8 mouse cellular contexts compared by ENCODE assay signal in the genomic region with DNA sequence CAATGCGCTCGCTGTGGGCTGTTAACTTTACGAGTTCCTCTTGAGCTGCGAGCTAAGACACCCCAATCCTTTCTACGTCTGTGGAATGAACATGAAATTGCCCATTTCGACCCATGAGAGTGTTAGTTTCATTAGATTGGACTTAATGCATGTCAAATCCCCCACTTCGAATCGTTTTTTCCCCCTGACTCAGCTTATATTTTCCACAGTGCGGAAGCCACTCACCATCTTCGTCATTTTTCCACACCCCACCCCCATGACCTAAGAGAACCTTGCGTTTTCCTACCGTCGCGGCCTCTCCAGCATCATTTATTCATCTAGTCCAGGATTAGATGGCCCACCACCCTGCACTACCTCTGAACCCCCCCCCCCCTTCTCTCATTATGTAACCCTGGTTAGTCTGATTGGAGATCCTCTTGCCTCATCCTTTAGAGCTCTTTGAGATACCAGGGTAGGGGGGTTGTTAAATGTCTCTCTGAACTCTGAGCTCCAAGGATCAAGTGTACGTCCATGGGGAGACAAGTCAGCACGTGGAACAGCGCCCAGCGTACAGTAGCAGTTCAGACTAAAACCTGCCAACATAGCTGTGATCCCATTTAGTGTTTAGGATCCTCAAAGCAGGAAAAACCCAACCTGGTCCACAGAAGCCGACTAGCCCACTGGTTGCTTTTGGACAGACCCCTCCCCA. TPM values are rescaled to one million over a fixed set of nuclear protein-coding genes. Genes with fewer than 3 reads are reported as not detected.
DNase-seq lines count a peak whose midpoint lies in the region; ATAC-seq and TF ChIP-seq lines count a peak whose summit lies in the region.

No protein-coding gene starts in this region.

- H3K27me3 ChIP-seq in lung, embryonic 14.5 days (ENCODE audit: insufficient read depth, low read length), result no peaks in the 10 kb centered on the region
- no peaks in the 10 kb centered on the region for H3K27me3 ChIP-seq in stomach, embryonic 15.5 days (replicated peaks)

- intact Hi-C loops in heart, postnatal 14 days (cut with DNase I), result loop anchor here (10.0 kb wide), 1 partner anchor 47 kb away; no protein-coding TSS in a partner anchor

- H3K9me3 ChIP-seq in lung, embryonic 14.5 days (ENCODE audit: low read depth, low read length), result no peaks in the 10 kb centered on the region
- H3K9me3 ChIP-seq in stomach, embryonic 15.5 days, result no peaks in the 10 kb centered on the region

- peaks cover 10% of the 10 kb centered on the region for H3K4me1 ChIP-seq in bone marrow macrophage, adult 2 months (ENCODE audit: control insufficient read depth, insufficient read depth, low read length)
- peaks cover 11% of the 10 kb centered on the region; the same call in 1 of the 2 replicates for H3K4me1 ChIP-seq in lung, embryonic 14.5 days (ENCODE audit: insufficient read depth)
- peaks cover 10% of the 10 kb centered on the region; the same call in 1 of the 2 replicates for H3K4me1 ChIP-seq in stomach, embryonic 15.5 days

- WGBS in lung, embryonic 14.5 days, result 13% methylated on average over 19 of the region's 19 CpGs
- 11% methylated on average over 19 of the region's 19 CpGs for WGBS in stomach, embryonic 15.5 days

- H3K4me3 ChIP-seq in bone marrow macrophage, adult 2 months (ENCODE audit: insufficient read depth, low read length), result peak overlapping the region; percentile 68
- peak overlapping the region; percentile 71 for H3K4me3 ChIP-seq in lung, embryonic 14.5 days (ENCODE audit: low read depth, low read length)
- H3K4me3 ChIP-seq in stomach, embryonic 15.5 days (replicated peaks), result peak overlapping the region; percentile 65

- H3K27ac ChIP-seq in bone marrow macrophage, adult 2 months (ENCODE audit: insufficient read depth, low read depth, low read length), result peak overlapping the region; percentile 38
- peak overlapping the region; percentile 83 for H3K27ac ChIP-seq in lung, embryonic 14.5 days (ENCODE audit: low read depth)
- H3K27ac ChIP-seq in stomach, embryonic 15.5 days, result peak overlapping the region; percentile 81

- peak overlapping the region; percentile 65 for H3K9ac ChIP-seq in lung, embryonic 14.5 days
- H3K9ac ChIP-seq in stomach, embryonic 15.5 days, result peak overlapping the region; percentile 58; the same call in 1 of the 2 replicates

- H3K36me3 ChIP-seq in lung, embryonic 14.5 days (ENCODE audit: insufficient read depth), result peaks cover 18% of the 10 kb centered on the region; the same call in 1 of the 2 replicates
- no peaks in the 10 kb centered on the region for H3K36me3 ChIP-seq in stomach, embryonic 15.5 days

- no peak for TF ChIP-seq CTCF in bone marrow macrophage, adult 2 months (IDR thresholded peaks at IDR 0.05; ENCODE audit: low read depth, low read length)
- TF ChIP-seq CTCF in lung, embryonic 14.5 days (IDR thresholded peaks at IDR 0.05; ENCODE audit: low read depth), result no peak

- H3K4me2 ChIP-seq in lung, embryonic 14.5 days, result peak overlapping the region; percentile 77
- peak overlapping the region; percentile 78 for H3K4me2 ChIP-seq in stomach, embryonic 15.5 days

- peak; percentile 26 to 29 for DNase-seq in heart, adult 18-20 months
- DNase-seq in heart, postnatal 14 days, result no peak
- DNase-seq in lung, embryonic 14.5 days, result peak; percentile 11
- no peak for DNase-seq in spleen, postnatal 4 days (ENCODE audit: low spot score in 2 of 2)
- no peak for DNase-seq in spleen, postnatal 14 days (ENCODE audit: low spot score in 2 of 2)

- TF ChIP-seq POLR2A in bone marrow macrophage, adult 2 months (IDR thresholded peaks at IDR 0.05; ENCODE audit: borderline replicate concordance, low read depth, low read length), result no peak

- ATAC-seq in hematopoietic stem cell, adult 5-6 weeks (replicated peaks in 1 of 2; ENCODE audit: insufficient read depth in 1 of 2, low FRiP score in 2 of 2, low TSS enrichment in 1 of 2, low read depth in 1 of 2, poor library complexity in 2 of 2, severe bottlenecking in 2 of 2), result peak; percentile 22 to 24; a peak in 3 of 4 replicates
- peak; percentile 2 for ATAC-seq in lung, embryonic 14.5 days (ENCODE audit: insufficient read depth)
- no peak for ATAC-seq in stomach, embryonic 15.5 days (ENCODE audit: insufficient read depth, low FRiP score, low read depth)

RNA-seq across cellular contexts. Expression of a gene that starts 0.8 kb away (rescaled TPM):
- total RNA-seq in heart, adult 18-20 months (2021), result 1 to 10 TPM; 6.4 to 6.6 TPM
- 10 to 100 TPM in 1 of 2 experiments, 1 to 10 TPM in 1; 9.1 to 10.1 TPM for total RNA-seq in heart, postnatal 14 days (2021)
- polyA plus RNA-seq in bone marrow macrophage, adult 2 months (2012; ENCODE audit: insufficient read depth, insufficient read length, missing spikeins), result 9.4 and 10.9 TPM in 2 replicates
- 6.8 and 13.4 TPM in 2 replicates for total RNA-seq in hematopoietic stem cell, adult 5-6 weeks (2017)
- polyA plus RNA-seq in lung, embryonic 14.5 days (2014; fragmentation: Nextera tagmentation; extraction: Ambion mirVana), result 13.9 and 14.4 TPM in 2 replicates
- polyA plus RNA-seq in stomach, embryonic 15.5 days (2015; fragmentation: Nextera tagmentation; extraction: Ambion mirVana), result 8.9 and 9.7 TPM in 2 replicates

RNA-seq across cellular contexts. Expression of a gene that starts 11.8 kb away (rescaled TPM):
- total RNA-seq in heart, adult 18-20 months (2021), result 100 to 1,000 TPM; 213 to 219 TPM
- total RNA-seq in heart, postnatal 14 days (2021), result 100 to 1,000 TPM; 213 to 217 TPM
- 164 and 172 TPM in 2 replicates for polyA plus RNA-seq in bone marrow macrophage, adult 2 months (2012; ENCODE audit: insufficient read depth, insufficient read length, missing spikeins)
- total RNA-seq in hematopoietic stem cell, adult 5-6 weeks (2017), result 68.7 and 88.1 TPM in 2 replicates
- 377 and 384 TPM in 2 replicates for polyA plus RNA-seq in lung, embryonic 14.5 days (2014; fragmentation: Nextera tagmentation; extraction: Ambion mirVana)
- polyA plus RNA-seq in stomach, embryonic 15.5 days (2015; fragmentation: Nextera tagmentation; extraction: Ambion mirVana), result 311 and 318 TPM in 2 replicates

RNA-seq across cellular contexts. Expression of a gene that starts 19.4 kb away (rescaled TPM):
- total RNA-seq in heart, adult 18-20 months (2021), result 10 to 100 TPM; 12.0 to 15.1 TPM
- 10 to 100 TPM in 1 of 2 experiments, 1 to 10 TPM in 1; 7.6 to 12.5 TPM for total RNA-seq in heart, postnatal 14 days (2021)
- 10.0 and 11.6 TPM in 2 replicates for polyA plus RNA-seq in bone marrow macrophage, adult 2 months (2012; ENCODE audit: insufficient read depth, insufficient read length, missing spikeins)
- total RNA-seq in hematopoietic stem cell, adult 5-6 weeks (2017), result 12.5 and 16.5 TPM in 2 replicates
- 67.4 and 72.8 TPM in 2 replicates for polyA plus RNA-seq in lung, embryonic 14.5 days (2014; fragmentation: Nextera tagmentation; extraction: Ambion mirVana)
- polyA plus RNA-seq in stomach, embryonic 15.5 days (2015; fragmentation: Nextera tagmentation; extraction: Ambion mirVana), result 68.9 and 73.2 TPM in 2 replicates

RNA-seq across cellular contexts. Expression of a gene that starts 32.5 kb away (rescaled TPM):
- total RNA-seq in heart, adult 18-20 months (2021), result 10 to 100 TPM in 1 of 2 experiments, 1 to 10 TPM in 1; 8.8 to 11.0 TPM
- total RNA-seq in heart, postnatal 14 days (2021), result 10 to 100 TPM in 1 of 2 experiments, 1 to 10 TPM in 1; 8.1 to 10.9 TPM
- 22.8 and 27.3 TPM in 2 replicates for polyA plus RNA-seq in bone marrow macrophage, adult 2 months (2012; ENCODE audit: insufficient read depth, insufficient read length, missing spikeins)
- total RNA-seq in hematopoietic stem cell, adult 5-6 weeks (2017), result 6.6 and 17.1 TPM in 2 replicates
- polyA plus RNA-seq in lung, embryonic 14.5 days (2014; fragmentation: Nextera tagmentation; extraction: Ambion mirVana), result 18.5 and 20.4 TPM in 2 replicates
- 14.4 and 17.8 TPM in 2 replicates for polyA plus RNA-seq in stomach, embryonic 15.5 days (2015; fragmentation: Nextera tagmentation; extraction: Ambion mirVana)

RNA-seq across cellular contexts. Expression of a gene that starts 52.7 kb away (rescaled TPM):
- total RNA-seq in heart, adult 18-20 months (2021), result 1 to 10 TPM in 1 of 2 experiments, not detected in 1; 1.2 TPM
- total RNA-seq in heart, postnatal 14 days (2021), result 1 to 10 TPM; 1.8 to 2.0 TPM
- polyA plus RNA-seq in bone marrow macrophage, adult 2 months (2012; ENCODE audit: insufficient read depth, insufficient read length, missing spikeins), result not detected in 2 replicates
- total RNA-seq in hematopoietic stem cell, adult 5-6 weeks (2017), result not detected in 2 replicates
- polyA plus RNA-seq in lung, embryonic 14.5 days (2014; fragmentation: Nextera tagmentation; extraction: Ambion mirVana), result 2.8 and 4.2 TPM in 2 replicates
- 1.7 and 2.3 TPM in 2 replicates for polyA plus RNA-seq in stomach, embryonic 15.5 days (2015; fragmentation: Nextera tagmentation; extraction: Ambion mirVana)

Comparison
In these comparisons a context has a peak if more than half of its experiments do, and no peak if none do; other contexts are left out.
1. DNase-seq: peak in heart, adult 18-20 months (2 of 2) and lung, embryonic 14.5 days (single experiment); none in heart, postnatal 14 days (0 of 2), spleen, postnatal 4 days (0 of 2) and spleen, postnatal 14 days (0 of 2).
2. Peak in every context shown above with its lines, with median percentiles within 50 percentile points of each other: H3K27ac ChIP-seq and H3K4me3 ChIP-seq.